Mouse (Mus musculus): ENCODE measurements around the gene Fam117b. TPM values are rescaled to one million over a fixed set of nuclear protein-coding genes. Genes with fewer than 3 reads are reported as not detected.

The Fam117b gene
- 75.9 TPM for total RNA-seq (2023)

DNA sequence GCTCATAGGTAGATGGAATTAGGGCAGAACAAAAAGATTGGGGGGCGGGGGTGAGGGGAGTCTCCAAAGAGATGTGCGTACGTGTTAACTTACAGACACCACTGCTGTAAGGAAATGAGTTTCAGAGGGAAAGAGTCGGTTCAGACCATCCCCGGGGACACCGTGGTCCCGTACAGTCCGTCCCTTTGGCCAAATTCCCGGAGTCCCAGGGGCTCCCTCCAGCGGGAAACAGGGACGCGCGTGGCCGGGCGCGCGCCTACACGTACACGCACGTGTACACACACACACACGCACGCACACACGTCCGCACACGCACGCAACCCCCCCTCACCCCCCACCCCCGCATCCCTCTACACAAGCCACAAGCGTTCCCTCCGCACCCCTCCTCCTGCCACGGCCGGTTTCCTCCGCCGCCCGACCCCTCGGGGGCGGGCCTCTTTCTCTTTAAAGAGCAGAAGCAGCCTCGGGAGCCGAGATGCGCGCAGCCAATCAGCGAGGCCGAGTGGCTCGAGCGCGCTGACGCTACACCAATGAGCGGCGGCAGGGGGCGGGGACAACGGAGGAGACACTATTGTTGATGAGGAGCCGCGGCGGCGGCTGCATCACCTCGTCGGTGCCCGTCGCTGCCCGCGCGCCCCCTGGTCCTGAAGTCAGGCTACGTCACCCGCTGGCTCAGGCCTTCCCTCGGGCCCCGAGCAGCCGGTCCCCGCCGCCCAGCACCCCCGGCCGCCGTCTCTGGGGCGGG lies at the start of gene Fam117b:
TSS of gene Fam117b (plus strand) at position 594 of the 745 bp plus-strand sequence.

Other genes starting within 250 kb of the Fam117b start
- gene Sumo1, start 242.2 kb upstream of the Fam117b start, total RNA-seq (2023) = 119 TPM
- 210 TPM for gene Nop58, start 228.0 kb upstream of the Fam117b start, total RNA-seq (2023)
- gene Bmpr2, start 149.6 kb upstream of the Fam117b start, total RNA-seq (2023) = 2.8 TPM
- gene Ica1l, start 130.2 kb downstream of the Fam117b start, total RNA-seq (2023) = 2.5 TPM
- gene Carf, start 185.2 kb downstream of the Fam117b start, total RNA-seq (2023) = 11.7 TPM
- 20.3 TPM for gene Wdr12, start 185.6 kb downstream of the Fam117b start, total RNA-seq (2023)